Mouse (Mus musculus) limb, embryonic 12.5 days (tissue): ENCODE measurements around the gene Smg6. TPM values are rescaled to one million over a fixed set of nuclear protein-coding genes. Genes with fewer than 3 reads are reported as not detected.

ENCODE experiments used
- ATAC-seq: fragments of 200-750 bp; cut with Nextera tagmentation; 2 replicates; pipeline ENCODE4 v1.8.0; 2017; ENCODE audit warnings: low read depth, moderate TSS enrichment; ENCODE audit not compliant: insufficient number of reproducible peaks, insufficient read depth, low FRiP score, low TSS enrichment
- H3K27ac ChIP-seq: fragments of 300-500 bp; sonication (generic); 2 replicates; pipeline ENCODE4 v1.5.1; 2016; ENCODE audit warnings: mild to moderate bottlenecking, moderate library complexity
- H3K27me3 ChIP-seq: fragments of 300-500 bp; sonication (generic); 2 replicates; pipeline ENCODE4 v1.6.1; 2016; ENCODE audit warnings: mild to moderate bottlenecking, moderate library complexity
- H3K36me3 ChIP-seq: fragments of 300-500 bp; sonication (generic); 2 replicates; pipeline ENCODE4 v1.6.1; 2016; ENCODE audit warnings: mild to moderate bottlenecking, moderate library complexity
- H3K4me1 ChIP-seq: fragments of 300-500 bp; sonication (generic); replicated peaks from 2 replicates; pipeline ENCODE4 v1.6.1; 2016
- H3K4me2 ChIP-seq: fragments of 300-500 bp; sonication (generic); 2 replicates; pipeline ENCODE4 v1.6.1; 2016; ENCODE audit warnings: mild to moderate bottlenecking, moderate library complexity
- H3K4me3 ChIP-seq: fragments of 300-500 bp; sonication (generic); replicated peaks from 2 replicates; pipeline ENCODE4 v1.5.1; 2016; ENCODE audit warnings: mild to moderate bottlenecking
- H3K9ac ChIP-seq: fragments of 300-500 bp; sonication (generic); replicated peaks from 2 replicates; pipeline ENCODE4 v1.6.1; 2016; ENCODE audit warnings: mild to moderate bottlenecking, moderate library complexity
- H3K9me3 ChIP-seq: fragments of 300-500 bp; sonication (generic); 2 replicates; pipeline ENCODE4 v1.6.1; 2016; ENCODE audit warnings: mild to moderate bottlenecking, moderate library complexity
- WGBS: fragments of 180-500 bp; shearing (Covaris S2); methylation state at CpG from one replicate; pipeline ENCODE4 v1.1.7; 2016; 5-methylcytosine and 5-hydroxymethylcytosine counted together
- polyA plus RNA-seq: library from polyadenylated mRNA; unstranded; fragments of >200 nt; fragmentation: Nextera tagmentation; extraction: Ambion mirVana; gene quantifications from 2 replicates; pipeline ENCODE4 v1.2.1, GENCODE M21; 2016

Smg6 gene
- polyA plus RNA-seq, 1 experiment from 2014 or later, result 22.7 TPM

DNA sequence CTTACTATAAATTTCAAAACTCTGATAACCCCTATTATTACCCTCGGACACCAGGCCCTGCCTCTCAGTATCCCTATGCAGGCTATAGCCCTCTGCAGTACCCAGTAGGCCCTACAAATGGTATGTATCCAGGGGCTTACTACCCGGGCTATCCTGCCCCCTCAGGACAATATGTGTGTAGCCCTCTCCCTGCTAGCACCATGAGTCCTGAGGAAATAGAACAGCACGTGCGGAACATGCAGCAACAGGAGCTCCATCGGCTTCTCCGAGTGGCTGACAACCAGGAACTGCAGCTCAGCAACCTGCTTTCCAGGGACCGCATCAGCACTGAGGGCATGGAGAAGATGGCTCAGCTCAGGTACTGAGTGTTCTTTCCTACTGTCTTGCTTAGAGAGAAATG lies 4.8 kb downstream of the Smg6 start:
- WGBS, result 95% methylated on average over 7 of the region's 7 CpGs
- peaks cover 59% of the 10 kb centered on the region for H3K36me3 ChIP-seq
- H3K9ac ChIP-seq, result no peak overlapping the region
- H3K4me3 ChIP-seq, result no peak overlapping the region
- H3K4me1 ChIP-seq, result peaks cover 10% of the 10 kb centered on the region
- H3K9me3 ChIP-seq, result no peaks in the 10 kb centered on the region
- H3K4me2 ChIP-seq, result no peak overlapping the region
- H3K27ac ChIP-seq, result no peak overlapping the region
- no peak for ATAC-seq
- no peaks in the 10 kb centered on the region for H3K27me3 ChIP-seq

DNA sequence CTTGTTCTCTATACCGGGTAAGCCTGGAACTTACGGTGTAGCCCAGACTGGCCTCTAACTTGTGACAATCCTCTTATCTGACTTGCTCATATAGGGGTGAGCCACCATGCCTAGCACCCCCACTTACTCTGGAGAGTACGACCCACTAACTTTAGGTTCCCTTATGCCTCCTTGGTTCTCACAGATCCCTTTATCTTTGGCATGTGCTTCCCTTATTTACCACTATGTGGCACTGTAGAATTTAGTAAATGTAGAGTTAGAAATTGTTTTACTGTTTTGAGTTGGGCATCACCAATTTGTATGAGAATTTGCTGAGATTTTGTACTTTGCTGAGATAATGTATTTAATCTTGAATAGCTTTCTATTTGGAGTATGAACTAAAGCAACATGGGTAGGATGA lies 20.7 kb downstream of the Smg6 start:
- Histone ChIP-seq H3K36me3 (peaks cover 70% of the 10 kb centered on the region), H3K4me2 (no peak overlapping the region), H3K9ac (no peak overlapping the region), H3K9me3 (no peaks in the 10 kb centered on the region), H3K27ac (no peak overlapping the region), H3K4me1 (no peaks in the 10 kb centered on the region), H3K4me3 (no peak overlapping the region), H3K27me3 (no peaks in the 10 kb centered on the region)
- WGBS, result 79% methylated on average over 3 of the region's 3 CpGs
- ATAC-seq, result no peak

DNA sequence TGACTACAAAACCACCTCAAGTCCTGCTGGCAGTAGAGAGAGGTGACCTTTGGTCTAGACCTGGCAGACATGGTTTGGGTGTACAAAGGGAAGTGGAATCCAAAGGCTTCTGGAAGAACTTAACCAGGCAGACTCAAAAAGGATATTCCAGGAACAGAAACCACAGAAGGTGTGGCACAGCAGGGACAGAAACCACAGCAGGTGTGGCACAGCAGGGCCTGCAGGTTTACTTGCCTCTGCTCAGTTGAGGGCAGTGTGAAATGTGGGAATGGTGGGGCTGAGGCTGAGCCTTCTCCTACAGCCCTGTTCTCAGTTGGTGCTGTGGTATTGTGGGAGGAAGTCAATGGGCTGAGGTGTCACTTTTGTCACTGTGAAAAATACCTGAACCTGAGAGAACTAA lies 29.3 kb downstream of the Smg6 start:
- Histone ChIP-seq H3K4me1 (no peaks in the 10 kb centered on the region), H3K9ac (no peak overlapping the region), H3K9me3 (no peaks in the 10 kb centered on the region), H3K4me3 (no peak overlapping the region), H3K27ac (no peak overlapping the region), H3K36me3 (peaks cover 41% of the 10 kb centered on the region), H3K4me2 (no peak overlapping the region), H3K27me3 (no peaks in the 10 kb centered on the region)
- ATAC-seq, result no peak

DNA sequence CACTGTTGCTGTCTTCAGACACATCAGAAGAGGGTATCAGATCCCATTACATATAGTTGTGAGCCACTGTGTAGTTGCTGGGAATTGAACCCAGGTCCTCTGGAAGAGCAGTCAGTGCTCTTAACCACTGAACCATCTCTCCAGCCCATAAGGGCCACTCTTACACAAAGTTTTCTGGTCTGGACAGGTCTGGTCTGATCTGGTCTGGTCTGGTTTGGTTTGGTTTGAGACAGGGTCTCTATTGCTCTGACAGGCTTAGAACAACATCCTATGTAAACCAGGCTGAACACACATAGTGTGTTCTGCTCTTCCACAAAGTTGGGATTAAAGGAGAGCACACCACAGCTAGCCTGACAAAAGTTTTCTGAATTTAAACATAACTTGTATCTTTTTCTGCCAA lies 30.4 kb downstream of the Smg6 start:
- no peak overlapping the region for H3K9ac ChIP-seq
- H3K27me3 ChIP-seq, result no peaks in the 10 kb centered on the region
- H3K4me3 ChIP-seq, result no peak overlapping the region
- no peak for ATAC-seq
- H3K27ac ChIP-seq, result no peak overlapping the region
- no peak overlapping the region for H3K4me2 ChIP-seq
- H3K9me3 ChIP-seq, result no peaks in the 10 kb centered on the region
- peaks cover 38% of the 10 kb centered on the region for H3K36me3 ChIP-seq
- H3K4me1 ChIP-seq, result no peaks in the 10 kb centered on the region

- H3K9ac ChIP-seq, result no peak overlapping the region
- H3K4me2 ChIP-seq, result no peak overlapping the region
- no peaks in the 10 kb centered on the region for H3K27me3 ChIP-seq
- H3K36me3 ChIP-seq, result peaks cover 30% of the 10 kb centered on the region
- no peak for ATAC-seq
- no peaks in the 10 kb centered on the region for H3K4me1 ChIP-seq
- 89% methylated on average over 2 of the region's 2 CpGs for WGBS
- no peak overlapping the region for H3K4me3 ChIP-seq
- no peaks in the 10 kb centered on the region for H3K9me3 ChIP-seq
- H3K27ac ChIP-seq, result no peak overlapping the region
Measured at GRCm38 (mm10) chr11:74957600-74957999, 32.0 kb downstream of the Smg6 start.

GRCm38 (mm10) chr11:74959501-74959900 lies 33.9 kb downstream of the Smg6 start:
- no peak overlapping the region for H3K4me3 ChIP-seq

DNA sequence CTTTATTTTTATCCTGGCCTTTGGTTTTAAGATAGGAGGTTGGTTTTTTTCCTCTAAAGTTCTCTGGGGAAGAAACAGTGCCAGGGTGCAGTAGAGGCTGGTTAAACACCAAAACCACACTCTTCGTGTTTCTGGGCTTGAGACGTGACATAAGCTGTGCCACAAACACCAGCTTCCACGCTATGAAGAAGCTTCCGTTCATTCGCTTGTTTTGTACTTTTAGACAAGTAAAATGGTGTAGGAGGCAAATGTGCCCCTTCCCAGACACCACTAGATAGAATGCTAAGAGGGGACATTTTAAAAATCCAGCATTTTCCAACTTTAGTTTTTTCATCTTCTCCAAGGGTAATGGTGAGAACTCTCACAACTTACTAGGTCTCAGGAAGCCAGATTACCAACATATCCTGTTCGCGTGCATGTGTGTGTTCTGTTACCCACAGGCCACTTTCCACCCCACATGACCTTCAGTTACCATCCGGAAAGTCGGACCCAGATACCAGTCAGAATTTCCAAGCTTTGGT lies 34.5 kb downstream of the Smg6 start:
- no peak overlapping the region for H3K4me2 ChIP-seq
- H3K4me1 ChIP-seq, result no peaks in the 10 kb centered on the region; the same call in 1 of the 2 replicates
- H3K27me3 ChIP-seq, result no peaks in the 10 kb centered on the region
- peaks cover 25% of the 10 kb centered on the region for H3K36me3 ChIP-seq
- no peak overlapping the region; the same call in 1 of the 2 replicates for H3K27ac ChIP-seq
- H3K9ac ChIP-seq, result no peak overlapping the region
- no peak for ATAC-seq
- WGBS, result 93% methylated on average over 9 of the region's 9 CpGs
- H3K9me3 ChIP-seq, result no peaks in the 10 kb centered on the region
- H3K4me3 ChIP-seq, result no peak overlapping the region

More at GRCm38 (mm10) chr11:74959501-74959900, 33.9 kb downstream of the Smg6 start:
- Histone ChIP-seq H3K4me2 (no peak overlapping the region), H3K9me3 (no peaks in the 10 kb centered on the region), H3K36me3 (peaks cover 30% of the 10 kb centered on the region), H3K9ac (no peak overlapping the region), H3K4me1 (no peaks in the 10 kb centered on the region; the same call in 1 of the 2 replicates), H3K27me3 (no peaks in the 10 kb centered on the region), H3K27ac (no peak overlapping the region)
- WGBS, result 94% methylated on average over 2 of the region's 2 CpGs
- ATAC-seq, result no peak

DNA sequence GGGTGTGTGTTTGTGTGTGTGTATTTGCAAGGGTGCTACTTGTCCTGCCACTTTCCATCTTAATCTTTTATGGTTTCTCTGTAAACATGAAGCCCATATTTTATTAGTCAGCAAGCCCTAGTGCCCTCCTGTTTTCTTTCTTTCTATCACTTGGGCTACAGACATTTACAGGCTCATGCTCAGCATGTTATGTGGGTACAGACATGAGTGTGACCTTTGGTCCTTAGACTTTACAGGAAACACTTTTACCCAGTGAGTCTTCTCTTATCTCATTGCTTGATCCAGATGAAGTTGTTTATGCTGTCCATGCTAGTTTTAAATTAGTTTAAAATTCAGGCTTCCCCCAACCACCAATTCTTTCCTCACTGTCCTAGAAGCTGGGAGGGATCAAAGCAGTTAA lies 36.3 kb downstream of the Smg6 start:
- Histone ChIP-seq H3K27me3 (no peaks in the 10 kb centered on the region), H3K4me3 (no peak overlapping the region), H3K4me2 (no peak overlapping the region), H3K9me3 (no peaks in the 10 kb centered on the region), H3K4me1 (no peaks in the 10 kb centered on the region; the same call in 1 of the 2 replicates), H3K36me3 (peaks cover 22% of the 10 kb centered on the region), H3K27ac (no peak overlapping the region), H3K9ac (no peak overlapping the region)
- ATAC-seq, result no peak

DNA sequence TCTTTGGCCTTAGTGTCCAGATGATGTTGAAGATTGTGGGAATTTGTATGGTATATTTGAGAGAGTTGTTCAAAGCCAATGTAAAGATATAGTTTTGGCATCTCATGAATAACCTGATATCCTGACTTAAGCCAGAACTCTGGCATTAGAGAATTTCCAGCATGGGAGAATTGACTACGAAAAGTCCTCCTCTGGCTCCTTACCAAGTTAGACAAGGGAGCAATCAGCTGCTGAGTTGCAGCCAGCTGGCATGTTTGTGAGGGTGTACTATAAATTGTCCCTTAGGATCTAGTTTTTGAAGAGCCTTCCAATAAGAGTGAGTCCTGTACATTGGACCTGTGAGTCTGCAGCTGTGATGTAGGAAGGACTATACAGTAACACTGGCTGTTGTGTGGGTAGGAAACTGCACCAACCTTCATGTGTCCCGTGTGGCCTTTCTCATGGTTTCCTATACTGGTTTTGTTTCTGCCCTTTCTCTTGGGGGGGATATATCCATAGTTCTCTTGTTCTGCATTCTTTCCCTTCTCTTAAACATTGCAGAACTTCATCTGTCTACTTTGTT lies 37.3 kb downstream of the Smg6 start:
- H3K27ac ChIP-seq, result no peak overlapping the region
- peaks cover 18% of the 10 kb centered on the region; the same call in 1 of the 2 replicates for H3K36me3 ChIP-seq
- H3K4me1 ChIP-seq, result no peaks in the 10 kb centered on the region; the same call in 1 of the 2 replicates
- H3K9me3 ChIP-seq, result no peaks in the 10 kb centered on the region
- no peak overlapping the region for H3K4me3 ChIP-seq
- H3K4me2 ChIP-seq, result no peak overlapping the region
- ATAC-seq, result no peak
- no peak overlapping the region for H3K9ac ChIP-seq
- H3K27me3 ChIP-seq, result no peaks in the 10 kb centered on the region
- WGBS, result 83% methylated on average over 2 of the region's 2 CpGs

DNA sequence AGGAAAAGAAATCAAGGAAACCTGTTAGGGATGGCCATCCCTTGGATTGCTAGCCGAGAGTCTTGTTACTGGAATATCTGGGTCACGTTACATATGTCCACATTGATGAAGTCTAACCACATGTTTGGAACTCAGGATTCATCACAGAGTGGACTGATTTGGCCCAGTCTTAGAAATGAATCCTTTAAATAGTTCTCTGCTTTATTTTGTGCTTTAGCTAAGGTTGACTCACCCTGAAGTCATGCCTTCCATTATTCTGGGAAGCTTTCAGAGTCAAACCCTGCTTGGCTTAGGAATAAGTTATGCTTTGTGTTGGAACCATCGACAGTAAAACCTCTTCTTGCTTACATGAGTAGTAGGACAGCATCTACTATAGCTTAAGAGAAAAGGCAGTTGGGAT lies 39.9 kb downstream of the Smg6 start:
- H3K4me3 ChIP-seq, result no peak overlapping the region
- no peaks in the 10 kb centered on the region for H3K9me3 ChIP-seq
- H3K27me3 ChIP-seq, result no peaks in the 10 kb centered on the region
- no peak for ATAC-seq
- no peaks in the 10 kb centered on the region; the same call in 1 of the 2 replicates for H3K4me1 ChIP-seq
- H3K27ac ChIP-seq, result no peak overlapping the region
- WGBS, result 94% methylated on average over 3 of the region's 3 CpGs
- H3K36me3 ChIP-seq, result peaks cover 7% of the 10 kb centered on the region; the same call in 1 of the 2 replicates
- H3K4me2 ChIP-seq, result no peak overlapping the region
- no peak overlapping the region for H3K9ac ChIP-seq

DNA sequence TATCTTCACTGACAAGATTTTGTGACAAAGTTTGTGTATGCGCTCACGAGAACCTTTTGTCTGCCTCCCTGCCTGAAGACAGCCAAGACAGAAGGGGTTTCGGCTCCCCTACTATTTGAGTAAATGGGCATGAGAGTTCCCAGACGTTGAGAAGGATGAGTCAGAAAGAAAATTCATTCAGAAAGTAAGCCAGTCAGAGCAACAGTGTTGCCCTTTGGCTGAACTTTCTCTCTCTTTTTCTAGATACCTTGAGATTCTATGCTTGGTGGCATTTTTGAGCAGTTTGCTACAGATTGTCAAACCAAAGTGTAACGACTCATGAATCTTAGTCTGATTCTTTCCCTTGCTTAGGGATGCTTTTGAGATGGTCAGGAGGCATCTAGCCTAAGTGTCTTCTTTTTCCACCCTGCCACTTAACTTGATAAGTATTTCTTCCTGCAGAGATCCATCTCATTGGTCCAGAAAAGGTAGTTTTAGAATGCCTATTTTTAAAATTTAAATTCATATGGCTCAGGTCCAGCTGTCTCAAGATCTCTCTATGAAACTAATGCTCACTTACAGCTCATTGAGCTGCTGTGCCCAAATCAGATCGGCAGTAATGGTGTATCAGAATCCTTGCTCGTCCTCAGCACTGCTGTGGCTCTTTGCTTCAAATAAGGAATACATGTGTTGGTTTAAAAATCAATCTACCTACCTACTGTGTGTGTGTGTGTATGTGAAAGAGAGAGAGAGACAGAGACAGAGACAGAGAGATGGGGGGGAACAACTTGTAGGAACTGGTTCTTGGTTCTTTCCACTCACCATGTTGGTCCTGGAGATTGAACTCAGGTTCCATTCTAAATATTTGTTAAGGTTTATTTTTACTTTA lies 47.9 kb downstream of the Smg6 start:
- Histone ChIP-seq H3K27ac (no peak overlapping the region), H3K4me3 (no peak overlapping the region), H3K4me2 (no peak overlapping the region), H3K4me1 (no peaks in the 10 kb centered on the region), H3K27me3 (no peaks in the 10 kb centered on the region), H3K9ac (no peak overlapping the region), H3K36me3 (peaks cover 8% of the 10 kb centered on the region), H3K9me3 (no peaks in the 10 kb centered on the region)
- WGBS, result 89% methylated on average over 7 of the region's 7 CpGs
- ATAC-seq, result no peak
